Mouse (Mus musculus): ENCODE results near the gene Cabp7. TPM values are rescaled to one million over a fixed set of nuclear protein-coding genes. Genes with fewer than 3 reads are reported as not detected.

Cabp7 gene
- 0.15 and 0.33 TPM in 2 replicates for polyA plus RNA-seq (2014; fragmentation: Nextera tagmentation; extraction: Ambion mirVana)

DNA sequence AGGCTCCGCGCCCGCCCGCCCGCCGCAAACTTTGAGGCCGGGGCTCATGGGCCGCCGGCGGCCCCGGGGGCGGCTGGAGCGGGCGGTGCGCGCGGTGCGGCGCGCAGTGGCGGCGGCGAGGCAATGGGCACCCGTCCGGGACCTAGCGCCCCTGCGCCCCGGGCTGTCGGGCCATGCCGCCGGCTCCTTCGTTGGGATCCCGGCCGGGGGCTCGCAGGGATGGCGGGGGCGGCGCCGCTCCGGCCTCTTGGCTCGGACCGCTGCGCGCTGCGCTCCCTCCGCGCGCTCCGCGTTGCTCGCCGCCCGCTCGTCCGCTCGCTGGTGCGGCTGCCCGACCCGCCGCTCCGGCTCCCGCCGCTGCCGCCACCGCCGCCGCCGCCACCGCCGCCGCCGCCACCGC lies at the start of gene Cabp7:
Gene Cabp7 (minus strand): TSS at position 46 of the 400 bp plus-strand sequence.
- no peaks in the 10 kb centered on the region for H3K36me3 ChIP-seq (ENCODE audit: control insufficient read depth, insufficient read depth, low read length)
- ATAC-seq (ENCODE audit: low FRiP score), result peak; percentile 10; the same call in 1 of the 2 replicates
- peak within 1 kb of the TSS; percentile 47 for H3K9ac ChIP-seq (ENCODE audit: low read length)
- H3K27ac ChIP-seq (ENCODE audit: low read depth, low read length), result no peak within 1 kb of the TSS
- peaks cover 18% of the 10 kb centered on the region for H3K4me1 ChIP-seq (ENCODE audit: control insufficient read depth, insufficient read depth, low read length)
- peak within 1 kb of the TSS; percentile 52 for H3K4me3 ChIP-seq (ENCODE audit: low read depth, low read length)
- H3K9me3 ChIP-seq (ENCODE audit: control insufficient read depth, low read length), result no peaks in the 10 kb centered on the region
- DNase-seq (ENCODE audit: low spot score, missing footprints), result peak; percentile 90
- H3K4me2 ChIP-seq, result peak within 1 kb of the TSS; percentile 98
- H3K27me3 ChIP-seq (ENCODE audit: control insufficient read depth, insufficient read depth, low read length), result peaks cover 64% of the 10 kb centered on the region
- 0% methylated on average over 29 of the region's 73 CpGs for WGBS

DNA sequence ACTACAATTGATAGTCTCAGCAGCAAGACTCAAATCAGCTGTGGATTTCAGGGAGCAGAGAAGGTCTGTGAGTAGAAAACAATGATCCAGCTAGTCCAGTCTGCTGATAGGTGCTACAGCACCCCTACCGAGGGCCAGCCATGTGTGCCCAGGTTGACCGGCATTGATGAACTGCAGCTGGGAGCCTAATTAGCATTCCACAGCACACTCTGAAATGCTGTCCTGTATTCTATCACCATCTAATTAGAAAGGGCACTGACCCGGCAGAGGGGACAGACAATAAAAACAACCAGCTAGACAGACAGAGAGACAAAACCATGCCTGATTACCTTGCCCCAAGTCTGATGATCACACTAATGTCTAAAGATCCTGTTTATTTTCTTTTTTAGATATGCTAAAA lies 46.4 kb upstream of the Cabp7 start:
- Histone ChIP-seq H3K4me1 (ENCODE audit: control insufficient read depth, insufficient read depth, low read length) (no peaks in the 10 kb centered on the region), H3K4me2 (no peak overlapping the region), H3K9ac (ENCODE audit: low read length) (no peak overlapping the region), H3K27me3 (ENCODE audit: control insufficient read depth, insufficient read depth, low read length) (no peaks in the 10 kb centered on the region), H3K4me3 (ENCODE audit: low read depth, low read length) (no peak overlapping the region), H3K36me3 (ENCODE audit: control insufficient read depth, insufficient read depth, low read length) (peaks cover 4% of the 10 kb centered on the region; the same call in 1 of the 2 replicates), H3K9me3 (ENCODE audit: control insufficient read depth, low read length) (no peaks in the 10 kb centered on the region), H3K27ac (ENCODE audit: low read depth, low read length) (no peak overlapping the region)
- 63% methylated on average over 3 of the region's 3 CpGs for WGBS
- no peak for DNase-seq (ENCODE audit: low spot score, missing footprints)
- ATAC-seq (ENCODE audit: low FRiP score), result no peak

DNA sequence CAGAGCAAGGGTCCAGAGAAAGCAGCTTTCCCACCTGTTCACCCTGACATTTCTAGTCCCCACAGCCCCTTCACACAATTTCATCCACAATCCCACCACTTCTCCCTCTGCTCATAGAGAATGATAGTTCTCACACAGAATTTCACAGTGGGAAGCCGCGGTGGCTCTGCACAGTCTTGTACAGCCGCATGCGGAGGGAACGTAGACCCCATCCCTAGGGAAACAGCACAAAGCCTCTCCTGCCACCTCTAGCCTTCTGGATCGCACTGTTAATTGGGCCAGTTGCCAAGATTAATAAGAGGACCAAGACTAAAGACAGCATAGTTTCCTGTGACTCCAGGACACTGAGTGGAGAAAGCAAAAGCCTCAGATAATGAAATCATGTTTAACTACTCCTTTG lies 45.0 kb upstream of the Cabp7 start:
- H3K27ac ChIP-seq (ENCODE audit: low read depth, low read length), result no peak overlapping the region
- DNase-seq (ENCODE audit: low spot score, missing footprints) (no peak), ATAC-seq (ENCODE audit: low FRiP score) (no peak)
- no peaks in the 10 kb centered on the region for H3K27me3 ChIP-seq (ENCODE audit: control insufficient read depth, insufficient read depth, low read length)
- no peak overlapping the region for H3K4me2 ChIP-seq
- H3K9ac ChIP-seq (ENCODE audit: low read length), result no peak overlapping the region
- no peak overlapping the region for H3K4me3 ChIP-seq (ENCODE audit: low read depth, low read length)
- peaks cover 6% of the 10 kb centered on the region; the same call in 1 of the 2 replicates for H3K36me3 ChIP-seq (ENCODE audit: control insufficient read depth, insufficient read depth, low read length)
- H3K4me1 ChIP-seq (ENCODE audit: control insufficient read depth, insufficient read depth, low read length), result no peaks in the 10 kb centered on the region
- WGBS, result 84% methylated on average over 6 of the region's 6 CpGs
- H3K9me3 ChIP-seq (ENCODE audit: control insufficient read depth, low read length), result no peaks in the 10 kb centered on the region

DNA sequence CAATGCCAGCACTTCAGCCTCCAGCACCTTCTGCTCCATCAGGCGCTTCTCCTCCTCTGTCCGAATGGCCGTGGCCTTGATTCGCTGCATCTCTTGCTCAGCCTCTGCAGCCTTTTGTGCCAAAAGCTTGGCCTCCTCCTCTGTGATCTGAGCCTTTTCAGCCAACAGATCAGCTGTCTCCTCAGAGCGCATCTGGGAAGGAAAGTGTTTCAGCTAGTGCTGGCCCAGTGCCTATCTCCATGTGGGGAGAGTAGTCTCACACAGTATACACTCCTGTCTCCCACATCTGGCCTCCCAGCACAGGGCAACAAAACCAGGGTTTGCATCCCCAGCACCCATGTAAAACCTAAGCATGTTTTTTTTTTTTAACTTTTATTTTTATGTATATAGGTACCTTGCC lies 43.1 kb upstream of the Cabp7 start:
- ATAC-seq (ENCODE audit: low FRiP score), result no peak
- no peak overlapping the region for H3K4me2 ChIP-seq
- no peaks in the 10 kb centered on the region for H3K9me3 ChIP-seq (ENCODE audit: control insufficient read depth, low read length)
- DNase-seq (ENCODE audit: low spot score, missing footprints), result no peak
- no peak overlapping the region for H3K9ac ChIP-seq (ENCODE audit: low read length)
- WGBS, result 94% methylated on average over 5 of the region's 5 CpGs
- H3K27me3 ChIP-seq (ENCODE audit: control insufficient read depth, insufficient read depth, low read length), result no peaks in the 10 kb centered on the region
- H3K4me3 ChIP-seq (ENCODE audit: low read depth, low read length), result no peak overlapping the region
- H3K27ac ChIP-seq (ENCODE audit: low read depth, low read length), result no peak overlapping the region
- H3K36me3 ChIP-seq (ENCODE audit: control insufficient read depth, insufficient read depth, low read length), result peaks cover 6% of the 10 kb centered on the region; the same call in 1 of the 2 replicates
- H3K4me1 ChIP-seq (ENCODE audit: control insufficient read depth, insufficient read depth, low read length), result no peaks in the 10 kb centered on the region

DNA sequence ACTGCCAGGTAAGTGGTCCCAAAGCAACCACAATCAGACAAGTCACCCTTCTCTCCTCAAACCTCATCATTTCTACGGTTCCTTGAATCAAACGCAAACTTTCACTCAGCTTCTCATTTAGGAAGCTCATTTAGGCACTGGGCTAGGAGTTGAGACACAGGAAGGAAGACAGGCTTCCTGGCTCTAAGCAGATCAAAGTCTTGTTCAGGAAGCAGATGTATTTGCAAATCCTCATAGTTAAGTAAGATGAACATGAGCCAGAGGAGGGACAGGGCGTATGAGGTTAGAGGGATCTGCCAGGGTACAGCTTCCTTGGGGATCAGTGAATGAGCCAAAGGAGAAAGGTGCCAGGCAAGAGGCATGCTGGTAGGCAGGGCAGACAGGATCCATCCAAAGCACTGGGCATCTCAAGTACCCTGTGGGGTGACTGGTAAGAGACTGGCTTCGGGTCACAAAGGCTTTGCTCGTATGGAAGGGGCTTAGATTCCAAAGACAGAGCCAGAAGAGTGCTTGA lies 38.1 kb upstream of the Cabp7 start:
- WGBS, result 96% methylated on average over 5 of the region's 5 CpGs
- no peak overlapping the region for H3K4me3 ChIP-seq (ENCODE audit: low read depth, low read length)
- no peaks in the 10 kb centered on the region for H3K4me1 ChIP-seq (ENCODE audit: control insufficient read depth, insufficient read depth, low read length)
- ATAC-seq (ENCODE audit: low FRiP score), result no peak
- no peaks in the 10 kb centered on the region for H3K9me3 ChIP-seq (ENCODE audit: control insufficient read depth, low read length)
- DNase-seq (ENCODE audit: low spot score, missing footprints), result no peak
- no peak overlapping the region for H3K9ac ChIP-seq (ENCODE audit: low read length)
- H3K36me3 ChIP-seq (ENCODE audit: control insufficient read depth, insufficient read depth, low read length), result peaks cover 9% of the 10 kb centered on the region; the same call in 1 of the 2 replicates
- no peak overlapping the region for H3K27ac ChIP-seq (ENCODE audit: low read depth, low read length)
- H3K27me3 ChIP-seq (ENCODE audit: control insufficient read depth, insufficient read depth, low read length), result no peaks in the 10 kb centered on the region
- H3K4me2 ChIP-seq, result no peak overlapping the region

DNA sequence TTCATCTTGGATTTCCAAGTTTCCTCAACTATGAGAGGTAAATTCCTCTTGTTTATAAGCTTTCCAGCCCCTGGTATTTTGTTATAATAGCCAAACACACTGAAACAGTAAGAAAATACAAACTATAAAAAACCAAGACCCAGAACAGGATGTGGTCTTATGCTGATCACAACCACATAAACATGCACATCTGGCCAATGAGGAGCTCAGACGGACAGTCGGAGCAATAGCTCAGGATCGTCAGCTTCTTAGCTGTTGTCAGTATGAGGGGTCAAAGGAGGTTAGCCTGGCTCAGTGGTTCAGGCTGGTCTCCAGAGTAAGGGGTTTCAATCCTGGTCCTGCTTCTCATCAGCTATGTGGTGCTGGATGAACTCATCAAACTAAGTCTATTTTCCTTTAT lies 36.5 kb upstream of the Cabp7 start:
- ATAC-seq (ENCODE audit: low FRiP score), result no peak
- no peak overlapping the region for H3K27ac ChIP-seq (ENCODE audit: low read depth, low read length)

DNA sequence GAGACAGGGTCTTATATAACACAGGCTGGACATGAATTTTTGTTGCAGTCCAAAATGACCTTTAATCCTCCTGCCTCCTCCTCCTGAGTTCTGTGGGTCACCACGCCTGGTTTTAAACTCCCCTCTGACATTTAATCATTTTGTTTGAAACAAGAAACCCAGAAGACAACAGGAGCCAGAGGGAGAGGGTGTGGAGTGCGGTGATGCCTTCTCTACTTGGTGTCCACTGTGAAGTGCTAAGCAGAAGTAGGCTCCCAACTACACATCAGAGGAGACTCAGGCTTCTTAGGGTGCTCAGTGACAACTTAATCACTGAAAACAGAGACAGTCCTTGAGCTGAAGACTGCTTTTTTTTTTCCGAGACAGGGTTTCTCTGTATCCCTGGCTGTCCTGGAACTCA lies 34.3 kb upstream of the Cabp7 start:
- Histone ChIP-seq H3K9me3 (ENCODE audit: control insufficient read depth, low read length) (no peaks in the 10 kb centered on the region), H3K4me2 (no peak overlapping the region), H3K9ac (ENCODE audit: low read length) (no peak overlapping the region), H3K4me3 (ENCODE audit: low read depth, low read length) (no peak overlapping the region), H3K4me1 (ENCODE audit: control insufficient read depth, insufficient read depth, low read length) (no peaks in the 10 kb centered on the region), H3K27me3 (ENCODE audit: control insufficient read depth, insufficient read depth, low read length) (no peaks in the 10 kb centered on the region), H3K27ac (ENCODE audit: low read depth, low read length) (no peak overlapping the region), H3K36me3 (ENCODE audit: control insufficient read depth, insufficient read depth, low read length) (peaks cover 5% of the 10 kb centered on the region; the same call in 1 of the 2 replicates)
- WGBS, result 83% methylated on average over 3 of the region's 3 CpGs
- no peak for DNase-seq (ENCODE audit: low spot score, missing footprints)
- ATAC-seq (ENCODE audit: low FRiP score), result no peak

More for the DNA sequence above, 36.5 kb upstream of the Cabp7 start:
- no peaks in the 10 kb centered on the region for H3K9me3 ChIP-seq (ENCODE audit: control insufficient read depth, low read length)
- no peak overlapping the region for H3K4me3 ChIP-seq (ENCODE audit: low read depth, low read length)
- no peak overlapping the region for H3K4me2 ChIP-seq
- no peak overlapping the region for H3K9ac ChIP-seq (ENCODE audit: low read length)
- H3K27me3 ChIP-seq (ENCODE audit: control insufficient read depth, insufficient read depth, low read length), result no peaks in the 10 kb centered on the region
- 100% methylated on average over 3 of the region's 3 CpGs for WGBS
- H3K4me1 ChIP-seq (ENCODE audit: control insufficient read depth, insufficient read depth, low read length), result no peaks in the 10 kb centered on the region
- no peak for DNase-seq (ENCODE audit: low spot score, missing footprints)
- H3K36me3 ChIP-seq (ENCODE audit: control insufficient read depth, insufficient read depth, low read length), result peaks cover 7% of the 10 kb centered on the region; the same call in 1 of the 2 replicates

DNA sequence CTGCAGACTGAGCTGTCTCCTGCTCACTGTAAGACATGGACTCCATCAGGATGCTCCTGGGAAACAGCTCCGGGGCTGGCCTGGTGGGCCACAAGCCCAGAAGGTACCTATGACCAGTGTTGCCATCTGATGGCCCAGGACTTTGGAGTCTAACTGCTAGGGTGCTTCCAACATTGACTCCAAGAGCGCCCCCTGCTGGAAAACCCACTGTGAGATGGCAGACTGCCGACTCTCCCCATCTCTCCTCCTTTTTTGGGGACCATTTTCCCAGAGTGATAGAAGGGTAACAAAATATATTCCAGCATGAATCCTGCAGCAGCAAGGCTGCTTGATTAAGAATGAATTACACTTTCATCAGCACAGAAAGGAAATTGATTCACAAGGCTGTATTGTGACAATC lies 26.3 kb upstream of the Cabp7 start:
- WGBS, result 40% methylated on average over 3 of the region's 3 CpGs
- no peak for ATAC-seq (ENCODE audit: low FRiP score)
- Histone ChIP-seq H3K4me3 (ENCODE audit: low read depth, low read length) (no peak overlapping the region), H3K9me3 (ENCODE audit: control insufficient read depth, low read length) (no peaks in the 10 kb centered on the region), H3K9ac (ENCODE audit: low read length) (no peak overlapping the region), H3K36me3 (ENCODE audit: control insufficient read depth, insufficient read depth, low read length) (no peaks in the 10 kb centered on the region), H3K27me3 (ENCODE audit: control insufficient read depth, insufficient read depth, low read length) (no peaks in the 10 kb centered on the region), H3K27ac (ENCODE audit: low read depth, low read length) (no peak overlapping the region), H3K4me2 (no peak overlapping the region), H3K4me1 (ENCODE audit: control insufficient read depth, insufficient read depth, low read length) (no peaks in the 10 kb centered on the region)
- DNase-seq (ENCODE audit: low spot score, missing footprints), result peak; percentile 94

DNA sequence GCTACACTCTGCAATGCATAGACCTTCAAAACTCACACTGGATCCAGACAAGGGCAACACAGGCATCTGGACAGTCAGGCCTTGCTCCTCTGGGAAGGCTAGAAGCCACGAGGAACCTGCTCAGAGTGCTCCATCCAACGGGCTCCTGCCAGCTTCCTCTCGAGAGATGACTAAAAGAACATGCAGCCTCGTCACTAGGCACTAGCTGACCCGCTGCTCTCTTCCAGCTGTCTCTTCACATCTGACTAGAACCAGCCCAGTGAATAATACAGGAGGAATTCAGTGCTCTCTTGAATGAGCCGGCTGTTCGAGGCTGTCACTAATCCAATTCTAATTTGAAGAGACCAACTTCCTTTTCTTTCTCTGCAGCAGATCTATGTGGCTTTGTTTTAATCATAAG lies 25.2 kb upstream of the Cabp7 start:
- Histone ChIP-seq H3K9ac (ENCODE audit: low read length) (no peak overlapping the region), H3K4me1 (ENCODE audit: control insufficient read depth, insufficient read depth, low read length) (no peaks in the 10 kb centered on the region), H3K27me3 (ENCODE audit: control insufficient read depth, insufficient read depth, low read length) (no peaks in the 10 kb centered on the region), H3K9me3 (ENCODE audit: control insufficient read depth, low read length) (no peaks in the 10 kb centered on the region), H3K4me3 (ENCODE audit: low read depth, low read length) (no peak overlapping the region), H3K4me2 (no peak overlapping the region), H3K27ac (ENCODE audit: low read depth, low read length) (no peak overlapping the region), H3K36me3 (ENCODE audit: control insufficient read depth, insufficient read depth, low read length) (no peaks in the 10 kb centered on the region)
- DNase-seq (ENCODE audit: low spot score, missing footprints) (no peak), ATAC-seq (ENCODE audit: low FRiP score) (no peak)
- WGBS, result 49% methylated on average over 7 of the region's 7 CpGs

Measured in midbrain, embryonic 11.5 days (tissue).